Mouse (Mus musculus) brain, adult 2 months (tissue): Measurements from ENCODE around the gene Fut1.

ENCODE experiments used
- DNase-seq: peaks from one replicate; pipeline ENCODE4 v3.0.0; 2011; ENCODE audit warnings: low read depth, low spot score

The Fut1 gene

DNA sequence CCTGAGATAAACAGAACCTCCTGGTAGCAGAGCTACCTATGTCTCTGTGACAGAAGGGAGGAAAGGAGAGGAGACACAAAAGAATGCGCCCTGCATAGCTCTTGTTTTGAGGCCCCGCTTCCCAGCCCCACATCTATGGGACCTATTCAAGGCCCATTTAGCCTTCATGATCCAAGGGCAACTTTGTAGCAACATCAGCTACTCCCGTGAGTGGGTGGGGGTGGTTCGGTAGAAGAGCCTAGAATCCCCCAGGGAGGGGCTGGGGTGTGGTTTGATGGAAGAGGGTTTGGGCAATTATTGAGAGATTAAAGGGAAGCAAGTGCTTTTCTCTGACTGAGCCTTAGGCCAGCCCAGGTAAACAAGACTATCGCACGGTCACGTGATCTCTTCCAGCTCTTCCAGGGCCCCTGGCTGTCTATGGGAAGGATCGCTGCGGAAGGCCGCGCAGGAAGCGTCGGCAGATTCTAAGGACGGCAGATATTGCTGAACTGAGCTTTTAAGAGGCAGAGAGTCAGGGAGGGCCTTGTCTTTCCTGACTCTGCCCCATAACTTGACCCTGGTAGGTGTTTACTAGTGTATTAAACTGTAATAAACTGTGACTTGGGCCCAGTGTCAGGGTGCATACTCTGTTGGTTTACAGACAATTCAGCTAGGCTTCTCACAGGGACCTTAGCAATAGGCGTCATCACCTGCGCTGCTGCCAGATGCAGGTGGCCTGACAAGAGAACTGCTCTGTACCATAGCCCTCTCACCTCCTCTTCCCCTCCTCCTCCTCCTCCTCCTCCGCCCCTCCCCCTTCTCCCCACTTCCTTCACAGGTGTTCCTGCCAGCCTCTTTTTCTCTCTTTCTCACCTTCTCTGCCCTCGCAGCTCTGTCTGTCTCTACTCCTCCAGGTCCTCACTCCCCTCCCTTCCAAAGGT, 17.9 kb upstream of the Fut1 start:
- DNase-seq = no peak

GRCm38 (mm10) chr7:45605704-45606289, 11.3 kb upstream of the Fut1 start:
- no peak for DNase-seq

- DNase-seq = no peak
These were observed 7.6 kb upstream of the Fut1 start for GRCm38 (mm10) chr7:45609511-45609910.

DNA sequence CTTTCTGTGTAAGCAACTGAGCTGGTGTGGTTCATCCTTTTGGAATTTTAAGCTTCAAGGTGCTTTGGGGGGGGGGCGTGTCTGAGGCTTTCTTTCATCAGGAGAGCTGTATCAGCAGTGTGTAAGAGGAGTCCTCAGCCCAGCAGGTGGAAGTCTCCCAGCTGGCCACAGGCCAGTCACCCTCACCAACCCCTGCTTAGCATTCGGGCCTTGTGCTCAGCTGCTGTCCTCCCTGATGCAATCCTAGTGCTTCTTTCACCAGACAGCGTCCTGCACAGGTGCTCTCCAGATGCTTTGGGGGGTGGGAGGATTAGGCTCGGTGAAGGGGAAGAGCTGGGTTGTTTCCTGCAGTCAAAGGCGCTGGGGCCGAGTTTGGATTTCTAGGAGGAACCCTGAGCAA, 812 bp upstream of the Fut1 start:
- no peak for DNase-seq

DNA sequence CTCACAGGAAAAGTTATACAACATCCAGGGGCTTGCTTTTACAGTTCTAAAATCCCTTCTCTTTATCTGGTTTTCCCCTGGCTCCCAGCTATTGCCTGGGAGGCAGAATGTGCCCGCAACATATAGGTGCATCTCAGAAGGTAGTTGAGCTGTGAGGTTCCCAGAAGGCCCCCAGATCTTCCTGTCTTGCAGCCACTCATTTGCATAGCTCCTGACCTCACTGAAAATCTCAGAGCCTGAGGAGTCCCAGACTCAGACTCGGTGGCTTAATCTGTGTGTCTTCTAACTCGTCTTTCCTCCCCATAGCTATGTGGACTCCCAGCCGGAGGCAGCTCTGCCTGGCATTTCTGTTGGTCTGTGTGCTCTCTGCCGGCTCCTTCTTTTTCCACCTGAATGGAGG, 1.2 kb downstream of the Fut1 start:
- DNase-seq = no peak

GRCm38 (mm10) chr7:45619592-45619991, 2.5 kb downstream of the Fut1 start:
- DNase-seq = no peak

- no peak for DNase-seq
These were observed 4.4 kb downstream of the Fut1 start, which contains the start of gene Izumo1 for GRCm38 (mm10) chr7:45621443-45621842. Gene Izumo1 (plus strand): TSS chr7:45621811.

GRCm38 (mm10) chr7:45623507-45623906, 6.4 kb downstream of the Fut1 start:
- DNase-seq = no peak

- DNase-seq = no peak
These were observed 7.6 kb downstream of the Fut1 start for GRCm38 (mm10) chr7:45624718-45625117.

GRCm38 (mm10) chr7:45625481-45625880, 8.4 kb downstream of the Fut1 start:
- no peak for DNase-seq

GRCm38 (mm10) chr7:45626571-45627076, 9.5 kb downstream of the Fut1 start:
- no peak for DNase-seq

DNA sequence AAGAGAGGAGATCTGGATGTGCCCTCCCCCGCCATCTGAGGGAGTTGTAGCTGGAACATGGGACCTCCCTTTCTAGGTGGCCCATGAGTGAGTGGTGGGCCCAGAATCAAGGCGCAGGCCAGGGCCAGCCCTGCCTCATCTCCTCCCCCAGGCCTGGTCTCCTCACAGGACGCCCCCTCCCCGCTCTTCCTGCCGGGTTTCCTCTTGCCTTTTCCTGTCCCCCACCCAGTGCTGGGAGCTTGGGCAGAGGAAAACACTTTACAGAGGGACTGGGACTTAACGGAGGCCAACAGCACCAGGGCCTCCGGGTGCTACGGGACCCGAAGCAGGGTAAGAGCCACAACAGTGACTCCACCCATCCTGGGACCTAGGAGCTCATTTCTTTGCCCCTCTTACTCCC, 10.2 kb downstream of the Fut1 start, which contains the start of gene Rasip1:
TSS of gene Rasip1 (plus strand) at position 228 of the 400 bp plus-strand sequence.
- no peak for DNase-seq

GRCm38 (mm10) chr7:45628364-45629294, 11.5 kb downstream of the Fut1 start:
- peak; percentile 97 for DNase-seq

DNA sequence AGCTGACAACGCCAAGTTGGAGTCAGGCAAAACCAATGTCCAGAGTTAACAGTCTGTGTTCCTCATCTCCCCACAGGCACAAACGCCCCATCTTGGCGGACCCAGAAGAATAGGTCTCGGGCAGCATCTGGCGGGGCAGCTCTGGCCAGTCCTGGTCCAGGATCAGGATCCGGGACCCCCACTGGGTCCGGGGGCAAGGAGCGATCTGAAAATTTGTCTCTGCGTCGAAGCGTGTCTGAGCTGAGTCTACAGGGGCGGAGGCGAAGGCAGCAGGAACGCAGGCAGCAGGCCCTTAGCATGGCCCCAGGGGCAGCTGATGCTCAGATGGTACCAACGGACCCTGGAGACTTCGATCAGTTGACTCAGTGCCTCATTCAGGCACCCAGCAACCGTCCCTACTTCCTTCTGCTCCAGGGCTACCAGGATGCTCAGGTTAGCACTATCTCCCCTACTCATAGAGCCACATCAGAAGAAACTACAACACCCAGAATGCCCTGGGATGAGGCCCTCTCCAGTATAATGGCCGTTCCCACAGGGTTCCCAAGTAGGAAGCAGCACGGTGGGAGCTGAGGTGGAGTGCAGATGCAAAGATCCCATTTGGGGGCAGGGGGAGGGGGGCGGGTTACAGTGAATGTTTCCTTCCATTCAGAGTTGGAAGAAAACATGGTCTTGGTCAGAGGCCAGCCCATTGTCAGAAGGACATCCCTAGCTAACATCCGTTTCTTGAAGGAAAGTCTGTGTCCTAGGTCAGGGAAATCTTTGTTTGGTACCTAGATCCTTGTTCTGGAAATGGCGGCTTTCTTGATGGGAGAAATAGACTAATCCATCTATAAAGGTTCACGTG, 13.2 kb downstream of the Fut1 start:
- no peak for DNase-seq

- peak; percentile 82 for DNase-seq
These were observed 15.4 kb downstream of the Fut1 start for GRCm38 (mm10) chr7:45632499-45632898.

- DNase-seq = no peak
These were observed 18.0 kb downstream of the Fut1 start for GRCm38 (mm10) chr7:45634946-45635681.

- DNase-seq = no peak
These were observed 18.9 kb downstream of the Fut1 start for GRCm38 (mm10) chr7:45635711-45636688.

DNA sequence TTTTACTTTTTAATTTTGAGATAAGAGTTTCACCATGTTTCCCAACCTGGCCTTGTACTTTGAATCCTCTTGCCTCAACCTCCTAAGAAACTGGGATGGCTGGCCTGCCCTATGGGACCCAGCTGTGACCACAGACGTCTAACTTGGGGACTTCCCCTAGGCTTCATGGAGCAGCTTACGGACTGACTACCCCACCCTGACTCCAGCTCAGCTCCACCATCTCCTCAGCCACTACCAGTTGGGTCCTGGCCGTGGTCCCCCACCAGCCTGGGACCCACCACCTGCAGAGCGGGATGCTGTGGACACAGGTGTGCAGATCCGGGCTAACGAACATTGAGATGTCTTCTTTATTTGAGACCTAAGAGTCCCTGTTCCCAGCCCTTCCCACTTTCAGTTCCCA, 20.6 kb downstream of the Fut1 start:
- no peak for DNase-seq
